Mouse (Mus musculus) erythroblast, embryonic 14.5 days (primary cell): ENCODE data around the gene Pde3a.

Source experiments
- GATA1 ChIP-seq: IDR thresholded peaks from 2 replicates; pipeline ENCODE4 v1.6.1; 2012; ENCODE audit warnings: low read length, inconsistent platforms, mixed read lengths
- TAL1 ChIP-seq: IDR thresholded peaks from 3 replicates; pipeline ENCODE4 v1.6.1; 2012; ENCODE audit warnings: low read length, inconsistent platforms, mixed read lengths

DNA sequence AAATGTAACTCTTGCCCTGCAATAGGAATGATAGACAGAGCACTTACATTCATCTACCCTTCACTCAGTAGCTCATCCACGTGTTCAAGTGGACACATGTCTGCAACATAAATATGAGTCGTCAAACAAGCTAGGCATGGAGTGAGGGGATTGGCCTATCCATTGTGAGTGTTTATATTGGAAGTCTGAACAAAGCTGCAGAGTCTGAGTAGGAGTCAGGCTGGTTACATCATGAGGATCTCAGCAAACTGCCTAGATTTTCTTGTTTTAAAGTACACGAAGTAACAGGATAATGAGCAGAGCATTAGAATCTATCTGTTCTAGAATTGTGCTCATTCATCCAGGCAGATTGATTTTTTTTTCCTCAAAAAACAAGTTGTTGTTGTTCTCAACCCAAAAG, 252.1 kb downstream of the Pde3a start:
- TF ChIP-seq TAL1 = no peak
- no peak for TF ChIP-seq GATA1
